Mouse (Mus musculus): ENCODE results near the gene Cpne1. TPM values are rescaled to one million over a fixed set of nuclear protein-coding genes. Genes with fewer than 3 reads are reported as not detected.

Cpne1 gene
- total and polyA plus RNA-seq, 2 experiments from 2014 or later: 18.3 to 47.5 TPM

DNA sequence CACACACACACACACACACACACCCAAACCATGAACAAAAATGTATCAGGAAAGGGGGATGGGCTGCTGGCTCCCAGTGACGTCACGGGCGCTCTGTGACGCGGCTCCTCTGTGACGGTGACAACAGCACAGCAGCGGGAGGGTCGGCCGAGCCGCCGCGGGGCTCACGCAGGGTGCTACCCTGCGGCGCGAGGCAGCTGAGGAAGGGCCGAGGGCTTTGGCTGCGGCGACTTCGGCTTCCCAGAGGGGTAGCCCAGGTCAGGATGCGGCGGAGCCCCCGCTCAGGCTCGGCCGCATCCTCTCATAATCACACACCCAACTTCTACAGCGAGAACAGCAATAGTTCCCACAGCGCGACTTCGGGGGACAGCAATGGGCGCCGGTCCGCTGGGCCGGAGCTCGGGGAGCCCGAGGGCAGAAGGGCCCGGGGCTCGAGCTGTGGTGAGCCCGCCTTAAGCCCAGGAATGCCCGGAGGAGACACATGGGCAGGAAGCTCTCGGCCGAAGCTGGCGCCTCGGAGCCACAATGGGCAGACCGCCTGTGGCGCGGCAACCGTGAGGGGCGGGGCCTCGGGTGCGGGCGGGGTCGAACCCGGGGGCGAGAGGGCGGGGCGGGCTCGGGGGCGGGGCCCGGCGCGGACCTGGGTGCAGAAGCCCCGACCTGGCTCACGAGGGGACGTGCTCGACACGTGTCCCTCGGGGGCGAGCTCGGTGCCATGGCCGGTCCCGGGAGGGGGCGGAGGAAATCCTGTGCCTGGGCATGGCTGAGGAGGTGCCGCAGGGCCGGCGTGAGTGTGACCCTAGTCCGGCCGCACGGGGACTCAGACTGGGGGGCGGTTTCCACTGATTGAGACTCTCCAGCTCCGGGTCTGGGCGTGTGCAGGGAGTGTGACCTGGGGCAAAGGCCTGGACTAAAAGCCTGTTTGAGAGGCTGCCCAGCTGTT is 46.4 kb downstream of the Cpne1 start, which contains the start of gene Spag4:
TSS of gene Spag4 (plus strand) at position 77 of the 943 bp plus-strand sequence.
- no peaks in the 10 kb centered on the region for H3K9me3 ChIP-seq (replicated peaks; ENCODE audit: control insufficient read depth, low read length)
- peaks cover 6% of the 10 kb centered on the region; the same call in 1 of the 2 replicates for H3K4me1 ChIP-seq (ENCODE audit: control insufficient read depth, insufficient read depth)
- no peak for TF ChIP-seq EP300 (IDR thresholded peaks at IDR 0.05; ENCODE audit: low read depth)
- no peak for TF ChIP-seq CTCF (IDR thresholded peaks at IDR 0.05; ENCODE audit: low read depth)
- peak within 1 kb of the TSS; percentile 78 for H3K4me3 ChIP-seq (ENCODE audit: low read depth, low read length)
- no peaks in the 10 kb centered on the region for H3K27me3 ChIP-seq (ENCODE audit: control insufficient read depth, insufficient read depth, low read length)
- H3K36me3 ChIP-seq (replicated peaks; ENCODE audit: control insufficient read depth, insufficient read depth, low read length): peaks cover 12% of the 10 kb centered on the region; the same call in 1 of the 2 replicates
- peak; percentile 52 for DNase-seq (ENCODE audit: low spot score)
- peak; percentile 78 for ATAC-seq (ENCODE audit: insufficient read depth, low read depth)
- peak within 1 kb of the TSS; percentile 99 for H3K4me2 ChIP-seq (ENCODE audit: low read depth, low read length)
- under 1% methylated on average over 74 of the region's 81 CpGs for WGBS
- H3K9ac ChIP-seq (replicated peaks; ENCODE audit: low read depth, low read length): peak within 1 kb of the TSS; percentile 68
- peak within 1 kb of the TSS; percentile 58 for H3K27ac ChIP-seq (ENCODE audit: low read depth)

DNA sequence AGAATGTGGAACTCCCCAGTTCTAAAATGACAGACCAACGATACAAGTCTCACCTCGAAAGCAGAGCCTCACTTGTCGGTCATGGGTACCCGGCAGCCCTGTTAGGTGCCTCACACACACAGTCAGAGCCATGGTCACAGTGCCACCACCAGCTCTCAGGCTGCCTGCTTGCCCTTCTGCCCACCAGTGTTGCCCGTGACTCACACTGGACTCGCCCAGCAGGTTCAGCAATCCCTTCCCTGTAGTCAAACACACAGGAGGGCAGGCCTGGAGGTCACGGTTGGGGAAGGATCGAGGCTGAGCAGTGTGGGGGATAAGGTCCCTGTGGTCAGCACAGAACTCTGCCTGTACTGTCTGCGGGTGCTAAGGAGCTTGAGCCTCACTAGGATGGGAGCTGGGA is 58.9 kb downstream of the Cpne1 start, which contains the start of gene Fer1l4:
TSS of gene Fer1l4 (minus strand) at position 132 of the 400 bp plus-strand sequence.
- 67% methylated on average over 9 of the region's 9 CpGs for WGBS
- no peak for TF ChIP-seq CTCF (IDR thresholded peaks at IDR 0.05; ENCODE audit: low read depth)
- TF ChIP-seq EP300 (IDR thresholded peaks at IDR 0.05; ENCODE audit: low read depth): no peak

DNA sequence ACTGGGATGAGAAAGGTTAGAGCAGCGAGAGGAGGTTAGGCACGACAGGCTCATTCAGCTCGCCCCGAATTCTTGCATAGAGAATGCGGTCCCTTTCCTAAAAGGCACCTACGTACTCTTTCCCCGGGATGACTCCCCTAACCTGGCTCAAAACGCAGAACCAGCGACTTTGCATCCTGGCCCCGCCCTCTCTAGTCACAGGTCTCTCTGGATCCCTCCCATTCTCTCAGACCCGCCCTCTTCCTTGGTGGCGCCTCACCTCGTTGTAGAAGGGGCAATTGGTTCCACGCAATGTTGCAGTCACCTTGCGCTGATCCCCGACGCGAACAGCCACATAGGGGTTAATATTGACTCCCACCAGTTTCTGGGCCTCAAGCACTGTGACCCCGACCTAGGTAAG is 63.8 kb downstream of the Cpne1 start:
- WGBS: 9% methylated on average over 19 of the region's 19 CpGs
- no peak overlapping the region for H3K4me2 ChIP-seq (ENCODE audit: low read depth, low read length)
- no peaks in the 10 kb centered on the region for H3K9me3 ChIP-seq (replicated peaks; ENCODE audit: control insufficient read depth, low read length)

More for the DNA sequence above, 58.9 kb downstream of the Cpne1 start, which contains the start of gene Fer1l4:
- Histone ChIP-seq H3K4me1 (ENCODE audit: control insufficient read depth, insufficient read depth) (no peaks in the 10 kb centered on the region), H3K4me2 (ENCODE audit: low read depth, low read length) (no peak within 1 kb of the TSS), H3K9ac (replicated peaks; ENCODE audit: low read depth, low read length) (no peak within 1 kb of the TSS), H3K36me3 (replicated peaks; ENCODE audit: control insufficient read depth, insufficient read depth, low read length) (no peaks in the 10 kb centered on the region), H3K9me3 (replicated peaks; ENCODE audit: control insufficient read depth, low read length) (no peaks in the 10 kb centered on the region), H3K27ac (ENCODE audit: low read depth) (no peak within 1 kb of the TSS), H3K4me3 (ENCODE audit: low read depth, low read length) (no peak within 1 kb of the TSS), H3K27me3 (ENCODE audit: control insufficient read depth, insufficient read depth, low read length) (peaks cover 8% of the 10 kb centered on the region; the same call in 1 of the 2 replicates)
- DNase-seq (ENCODE audit: low spot score): no peak
- ATAC-seq (ENCODE audit: insufficient read depth, low read depth): no peak

GRCm38 (mm10) chr2:156042903-156043302 is 68.9 kb downstream of the Cpne1 start:
- WGBS: 79% methylated on average over 8 of the region's 8 CpGs
- no peak overlapping the region for H3K27ac ChIP-seq (ENCODE audit: low read depth)

More for the DNA sequence above, 63.8 kb downstream of the Cpne1 start:
- DNase-seq (ENCODE audit: low spot score): no peak
- no peak overlapping the region for H3K9ac ChIP-seq (replicated peaks; ENCODE audit: low read depth, low read length)
- no peak for TF ChIP-seq CTCF (IDR thresholded peaks at IDR 0.05; ENCODE audit: low read depth)
- TF ChIP-seq EP300 (IDR thresholded peaks at IDR 0.05; ENCODE audit: low read depth): no peak
- H3K4me3 ChIP-seq (ENCODE audit: low read depth, low read length): no peak overlapping the region
- peaks cover 17% of the 10 kb centered on the region; the same call in 1 of the 2 replicates for H3K27me3 ChIP-seq (ENCODE audit: control insufficient read depth, insufficient read depth, low read length)
- H3K27ac ChIP-seq (ENCODE audit: low read depth): no peak overlapping the region
- no peak for ATAC-seq (ENCODE audit: insufficient read depth, low read depth)
- H3K4me1 ChIP-seq (ENCODE audit: control insufficient read depth, insufficient read depth): no peaks in the 10 kb centered on the region
- no peaks in the 10 kb centered on the region for H3K36me3 ChIP-seq (replicated peaks; ENCODE audit: control insufficient read depth, insufficient read depth, low read length)

GRCm38 (mm10) chr2:156039390-156039789 is 72.4 kb downstream of the Cpne1 start:
- TF ChIP-seq CTCF (IDR thresholded peaks at IDR 0.05; ENCODE audit: low read depth): no peak
- no peak for TF ChIP-seq EP300 (IDR thresholded peaks at IDR 0.05; ENCODE audit: low read depth)
- no peaks in the 10 kb centered on the region for H3K27me3 ChIP-seq (ENCODE audit: control insufficient read depth, insufficient read depth, low read length)
- no peak overlapping the region for H3K4me3 ChIP-seq (ENCODE audit: low read depth, low read length)
- 83% methylated on average over 3 of the region's 3 CpGs for WGBS
- no peaks in the 10 kb centered on the region for H3K9me3 ChIP-seq (replicated peaks; ENCODE audit: control insufficient read depth, low read length)
- no peaks in the 10 kb centered on the region for H3K4me1 ChIP-seq (ENCODE audit: control insufficient read depth, insufficient read depth)
- ATAC-seq (ENCODE audit: insufficient read depth, low read depth) (no peak), DNase-seq (ENCODE audit: low spot score) (no peak)
- H3K9ac ChIP-seq (replicated peaks; ENCODE audit: low read depth, low read length): no peak overlapping the region
- no peak overlapping the region for H3K4me2 ChIP-seq (ENCODE audit: low read depth, low read length)
- no peak overlapping the region for H3K27ac ChIP-seq (ENCODE audit: low read depth)
- no peaks in the 10 kb centered on the region for H3K36me3 ChIP-seq (replicated peaks; ENCODE audit: control insufficient read depth, insufficient read depth, low read length)

More at GRCm38 (mm10) chr2:156042903-156043302, 68.9 kb downstream of the Cpne1 start:
- Histone ChIP-seq H3K4me3 (ENCODE audit: low read depth, low read length) (no peak overlapping the region), H3K9me3 (replicated peaks; ENCODE audit: control insufficient read depth, low read length) (no peaks in the 10 kb centered on the region), H3K36me3 (replicated peaks; ENCODE audit: control insufficient read depth, insufficient read depth, low read length) (no peaks in the 10 kb centered on the region), H3K4me2 (ENCODE audit: low read depth, low read length) (no peak overlapping the region), H3K9ac (replicated peaks; ENCODE audit: low read depth, low read length) (no peak overlapping the region), H3K4me1 (ENCODE audit: control insufficient read depth, insufficient read depth) (no peaks in the 10 kb centered on the region), H3K27me3 (ENCODE audit: control insufficient read depth, insufficient read depth, low read length) (peaks cover 10% of the 10 kb centered on the region; the same call in 1 of the 2 replicates)
- TF ChIP-seq CTCF (IDR thresholded peaks at IDR 0.05; ENCODE audit: low read depth) (no peak), EP300 (IDR thresholded peaks at IDR 0.05; ENCODE audit: low read depth) (no peak)
- DNase-seq (ENCODE audit: low spot score) (no peak), ATAC-seq (ENCODE audit: insufficient read depth, low read depth) (no peak)
